Mouse (Mus musculus) erythroblast, embryonic 14.5 days (primary cell): ENCODE data around the gene Trp53bp2.

Experiments used
- GATA1 ChIP-seq: IDR thresholded peaks from 2 replicates; pipeline ENCODE4 v1.6.1; 2012; ENCODE audit warnings: low read length, inconsistent platforms, mixed read lengths
- TAL1 ChIP-seq: IDR thresholded peaks from 3 replicates; pipeline ENCODE4 v1.6.1; 2012; ENCODE audit warnings: low read length, inconsistent platforms, mixed read lengths

DNA sequence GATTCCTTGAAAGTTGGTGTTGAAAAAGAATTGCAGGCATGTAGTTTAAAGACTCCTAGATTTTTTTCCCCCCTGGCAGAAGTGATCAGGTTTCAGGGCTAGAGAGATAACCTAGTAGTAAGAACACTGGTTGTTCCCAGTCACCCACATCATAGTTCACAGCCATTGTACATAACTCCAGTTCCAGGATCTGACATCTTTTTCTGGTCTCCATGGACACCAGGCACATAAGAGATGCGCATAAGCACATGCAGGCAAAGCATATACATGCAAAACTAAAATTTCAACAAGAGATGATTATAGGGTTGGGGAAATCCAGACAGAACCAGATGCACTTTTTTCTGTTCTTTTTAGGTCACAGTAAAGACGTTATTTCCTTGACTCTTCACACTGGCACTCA lies 46.1 kb downstream of the Trp53bp2 start:
- no peak for TF ChIP-seq GATA1
- TF ChIP-seq TAL1: no peak
